Mouse (Mus musculus): ENCODE results near the gene Podxl2.

DNA sequence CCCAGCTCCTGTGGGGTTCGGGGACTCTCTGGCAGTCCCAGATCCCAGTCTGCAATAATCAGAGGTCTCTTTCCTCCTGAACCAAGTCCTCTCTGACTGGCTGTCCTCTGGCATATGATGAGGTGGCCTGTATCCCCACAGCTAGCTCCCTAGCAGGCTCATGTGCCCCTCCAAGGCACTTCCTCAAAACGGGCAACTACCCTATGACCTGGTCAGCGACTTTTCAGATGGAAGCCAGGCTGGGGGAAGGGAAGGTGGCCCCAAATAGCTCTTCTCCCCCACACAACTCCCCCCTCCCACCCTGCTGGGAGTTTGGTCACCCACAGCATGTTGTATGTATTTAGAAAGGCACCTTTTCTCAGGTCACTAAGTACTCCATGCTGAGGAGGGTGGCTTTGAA lies 48.8 kb downstream of the Podxl2 start:
- no peak for TF ChIP-seq POLR2A (IDR thresholded peaks at IDR 0.05; ENCODE audit: insufficient read length, low read depth)
- TF ChIP-seq E2F4 (IDR thresholded peaks at IDR 0.05; ENCODE audit: insufficient read depth) = no peak
- no peak for TF ChIP-seq MYOD1 (IDR thresholded peaks at IDR 0.05; ENCODE audit: control insufficient read depth in 1 of 3, insufficient read length in 2 of 3, low read depth in 2 of 3)
- TF ChIP-seq POLR2AphosphoS2 (IDR thresholded peaks at IDR 0.05; ENCODE audit: insufficient read length, low read depth) = no peak
- no peak for TF ChIP-seq MYOG (IDR thresholded peaks at IDR 0.05; ENCODE audit: control insufficient read depth in 1 of 3, insufficient read depth in 1 of 3, insufficient read length in 2 of 3, low read depth in 2 of 3)
- no peak for TF ChIP-seq CEBPB (IDR thresholded peaks at IDR 0.05; ENCODE audit: insufficient read depth, poor library complexity, severe bottlenecking)
